Mouse (Mus musculus): ENCODE results near the gene Etv5.
"Not testable (repeated sequence)": the region's sequence is repeated elsewhere in the genome, so short reads cannot be mapped to it uniquely, and the experiment has no call there.

Etv5 gene

GRCm38 (mm10) chr16:22396420-22396819, 43.1 kb downstream of the Etv5 start:
- in situ Hi-C loops (cut with MseI, MboI) = no loop called here

GRCm38 (mm10) chr16:22395093-22395844, 44.2 kb downstream of the Etv5 start:
- in situ Hi-C loops (cut with MseI, MboI) = no loop called here

DNA sequence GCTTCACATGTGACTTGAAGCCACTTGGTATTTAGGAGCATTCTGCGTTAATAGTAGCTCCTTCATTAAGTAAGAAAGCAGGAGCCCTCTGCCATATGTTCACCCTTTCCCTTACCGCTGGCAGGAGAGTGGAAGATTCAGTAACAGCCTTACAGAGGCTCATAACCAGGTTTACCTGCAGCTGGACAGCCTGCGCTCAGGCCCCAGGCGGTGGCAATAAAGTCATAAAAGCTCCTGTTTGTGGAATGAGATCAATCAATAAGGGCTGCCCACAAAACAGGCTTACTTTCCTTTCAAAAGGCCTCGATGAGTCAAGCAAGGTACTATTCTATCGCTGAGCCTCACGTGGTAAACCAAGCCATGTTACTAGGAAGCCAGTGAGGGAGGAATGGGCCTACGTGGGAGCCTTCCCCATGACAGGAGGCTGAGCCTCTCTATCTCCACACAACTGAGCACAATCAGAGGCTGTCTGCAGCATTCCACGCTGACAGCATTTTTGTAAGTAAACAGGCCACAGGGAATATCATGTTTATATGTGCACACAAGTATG, 49.1 kb downstream of the Etv5 start:
- in situ Hi-C loops (cut with MseI, MboI) = no loop called here

DNA sequence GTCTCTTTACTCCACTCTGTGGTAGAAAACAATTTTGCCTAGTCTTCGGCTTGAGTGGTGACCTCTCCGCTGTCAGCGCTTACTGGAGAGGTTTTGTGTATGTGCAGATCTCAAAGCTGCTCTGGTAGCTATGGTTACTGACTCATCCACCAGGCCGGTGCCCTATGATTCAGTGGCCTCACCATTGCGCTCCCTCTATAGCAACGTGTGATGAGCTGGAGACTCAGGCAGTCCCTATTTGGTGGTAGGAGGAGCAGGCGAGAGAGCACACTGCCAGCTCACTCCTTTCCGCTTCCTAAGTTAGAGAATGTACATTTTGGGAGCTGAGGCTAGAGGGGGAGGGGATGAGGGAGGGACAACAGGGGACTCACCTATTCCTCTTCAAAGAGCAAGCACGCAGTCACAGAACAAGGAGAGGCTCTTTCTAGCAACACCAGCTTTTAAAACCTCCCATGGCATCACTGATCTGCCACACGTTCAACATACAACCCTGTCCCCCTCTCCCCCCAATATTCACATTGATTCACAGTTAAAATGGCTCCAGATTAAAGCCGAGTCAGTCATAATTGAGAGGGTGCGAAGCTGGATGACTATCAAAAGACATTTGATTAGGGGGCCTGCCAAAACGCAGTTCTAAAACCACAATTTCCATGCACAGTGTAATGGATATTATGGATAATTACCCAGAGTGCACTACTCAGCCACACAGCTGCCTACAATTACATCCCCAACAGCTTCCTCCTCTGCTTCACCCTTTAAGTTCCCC, 50.2 kb downstream of the Etv5 start:
- in situ Hi-C loops (cut with MseI, MboI) = no loop called here

- in situ Hi-C loops (cut with MseI, MboI) = no loop called here
Observed at GRCm38 (mm10) chr16:22387731-22388130, 51.8 kb downstream of the Etv5 start.

GRCm38 (mm10) chr16:22382018-22382417, 57.5 kb downstream of the Etv5 start:
- in situ Hi-C loops (cut with MseI, MboI) = not testable (repeated sequence)

DNA sequence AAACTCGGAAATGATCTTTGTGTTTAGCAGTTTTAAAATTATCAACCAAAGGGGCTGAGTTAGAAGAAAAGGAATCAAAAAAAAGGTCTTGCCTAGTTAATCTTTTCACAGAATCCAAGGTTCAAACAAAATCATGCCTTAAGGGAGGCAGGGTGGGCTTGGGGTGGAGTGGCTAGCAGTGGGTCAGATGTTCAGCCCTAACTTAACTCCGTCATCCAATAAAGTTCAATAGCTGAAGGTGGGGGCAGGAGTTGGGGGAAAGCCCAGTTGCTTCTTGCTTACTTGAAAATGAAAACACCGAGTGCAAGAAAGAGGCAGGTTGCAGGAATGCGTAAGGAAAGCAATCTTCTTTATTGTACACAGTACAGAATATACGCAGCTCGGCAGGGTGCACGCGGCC, 58.5 kb downstream of the Etv5 start:
- in situ Hi-C loops (cut with MseI, MboI) = no loop called here

DNA sequence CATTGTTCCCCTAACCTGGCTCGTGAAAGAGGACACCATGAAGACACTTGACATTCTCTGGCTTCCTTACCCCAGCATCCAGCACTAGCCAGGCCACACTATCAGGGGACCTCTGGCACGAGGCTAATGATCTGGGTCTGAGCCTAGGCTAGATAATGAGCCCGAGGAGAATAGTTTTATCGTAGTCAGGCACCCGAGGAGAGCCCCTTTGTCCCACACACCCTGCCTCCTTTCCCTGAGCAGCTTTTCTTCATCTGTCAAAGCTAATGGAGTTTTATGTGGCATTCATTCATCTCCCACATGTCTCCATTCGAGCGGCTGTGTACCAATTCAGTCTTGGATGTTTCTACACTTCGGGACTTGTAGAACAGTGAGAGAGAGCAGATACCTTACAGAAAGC, 59.5 kb downstream of the Etv5 start:
- in situ Hi-C loops (cut with MseI, MboI) = loop anchor here (10.0 kb wide), 1 partner anchor 175 kb away; no protein-coding TSS in a partner anchor

DNA sequence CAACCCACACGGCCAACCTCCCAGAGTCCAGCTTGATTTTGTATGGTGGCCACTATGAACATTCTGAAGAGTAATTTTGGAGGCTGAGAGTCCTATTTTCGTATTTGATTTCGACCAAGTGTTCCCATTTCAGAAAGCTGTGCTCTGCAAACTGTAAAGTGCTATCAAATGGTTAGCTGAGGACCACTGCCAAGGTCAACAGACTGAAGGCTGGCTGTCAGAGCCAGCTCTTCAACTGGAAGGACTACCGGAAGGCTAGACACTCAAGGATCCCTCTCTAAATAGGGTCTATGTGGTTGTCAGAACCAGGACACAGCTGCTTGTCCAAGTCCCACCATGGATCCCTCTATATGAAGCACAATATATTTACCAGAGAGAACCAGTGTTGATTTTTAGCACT, 60.2 kb downstream of the Etv5 start:
- in situ Hi-C loops (cut with MseI, MboI) = loop anchor here (10.0 kb wide), 1 partner anchor 175 kb away; no protein-coding TSS in a partner anchor

DNA sequence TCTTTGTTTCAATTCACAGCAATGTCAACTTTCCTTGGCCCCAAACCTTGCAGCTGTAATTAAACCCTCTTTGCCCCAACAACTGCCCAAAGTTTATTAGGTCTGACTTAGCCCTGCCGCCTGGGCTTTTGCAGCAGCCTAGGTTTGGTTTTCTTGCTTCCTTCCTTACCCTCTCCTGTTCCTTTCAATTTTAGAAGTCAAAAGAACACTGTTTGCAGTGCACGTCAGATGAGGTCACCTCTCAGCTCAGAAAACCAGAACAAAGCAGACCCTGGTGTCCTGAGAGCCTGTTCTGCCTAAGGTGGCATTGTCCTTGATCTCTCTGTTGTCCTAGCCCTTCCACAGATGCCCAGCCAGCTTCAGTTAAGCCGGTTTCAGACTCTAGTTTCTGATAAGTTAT, 61.8 kb downstream of the Etv5 start:
- in situ Hi-C loops (cut with MseI, MboI) = loop anchor here (10.0 kb wide), 1 partner anchor 177 kb away; no protein-coding TSS in a partner anchor

DNA sequence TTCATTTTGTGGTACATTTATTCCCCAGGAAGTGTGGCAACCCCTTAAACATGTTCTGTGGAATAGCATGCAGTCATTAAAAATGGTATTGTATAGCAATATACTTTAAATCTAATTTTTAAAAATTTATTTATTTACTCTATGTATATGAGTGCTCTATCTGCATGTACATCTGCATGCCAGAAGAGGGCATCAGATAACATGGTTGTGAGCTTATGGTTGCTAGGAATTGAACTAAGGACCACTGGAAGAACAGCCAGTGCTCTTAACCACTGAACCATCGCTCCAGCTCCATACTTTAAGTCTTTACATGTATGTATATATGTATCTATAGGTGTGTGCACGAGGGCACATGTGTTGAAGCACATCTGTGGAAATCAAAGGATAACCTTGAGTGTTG, 64.6 kb downstream of the Etv5 start:
- in situ Hi-C loops (cut with MseI, MboI) = loop anchor here (10.0 kb wide), 1 partner anchor 180 kb away; no protein-coding TSS in a partner anchor

GRCm38 (mm10) chr16:22372701-22373124, 66.8 kb downstream of the Etv5 start:
- in situ Hi-C loops (cut with MseI, MboI) = loop anchor here (10.0 kb wide), 1 partner anchor 182 kb away; no protein-coding TSS in a partner anchor

- in situ Hi-C loops (cut with MseI, MboI) = loop anchor here (10.0 kb wide), 1 partner anchor 183 kb away; no protein-coding TSS in a partner anchor
Observed at GRCm38 (mm10) chr16:22372225-22372624, 67.3 kb downstream of the Etv5 start.

DNA sequence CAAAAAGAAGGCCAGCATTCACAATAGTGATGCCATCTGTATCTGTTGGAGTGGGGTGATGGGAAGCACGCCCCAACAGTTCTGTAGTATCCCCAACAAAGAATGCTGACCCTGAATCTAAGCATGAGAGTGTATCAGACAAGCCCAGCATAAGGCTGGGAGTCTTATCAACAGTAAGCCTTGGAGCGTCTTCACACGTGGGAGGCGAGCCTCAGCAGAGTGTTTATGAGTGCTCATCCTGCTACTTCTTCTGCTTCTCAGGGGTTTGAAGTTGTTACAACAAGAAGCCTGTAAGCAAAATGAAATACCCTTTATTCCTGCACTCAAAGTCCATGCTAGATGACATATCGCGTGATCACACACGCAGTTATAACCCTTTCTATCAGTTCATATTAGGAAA, 72.4 kb downstream of the Etv5 start:
- in situ Hi-C loops (cut with MseI, MboI) = no loop called here

DNA sequence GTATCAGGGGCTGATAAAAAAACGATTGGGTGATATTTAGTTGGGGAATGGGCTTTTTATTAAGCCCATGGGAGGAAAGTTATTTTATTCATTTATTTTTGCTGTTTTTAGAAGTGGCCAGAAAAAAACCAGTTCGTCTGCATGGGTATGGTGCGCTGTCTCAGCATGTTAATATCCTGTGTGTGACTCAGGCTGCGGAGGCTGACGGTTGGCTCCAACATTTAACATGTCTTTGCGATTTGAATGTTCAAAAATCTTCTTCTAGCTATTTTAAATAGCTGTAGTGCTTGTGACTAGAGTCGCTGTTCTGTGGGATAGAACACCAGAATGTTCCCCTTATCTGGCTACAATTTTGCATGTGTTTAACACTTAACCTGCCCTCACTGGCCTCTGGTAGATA, 73.5 kb downstream of the Etv5 start:
- in situ Hi-C loops (cut with MseI, MboI) = no loop called here

DNA sequence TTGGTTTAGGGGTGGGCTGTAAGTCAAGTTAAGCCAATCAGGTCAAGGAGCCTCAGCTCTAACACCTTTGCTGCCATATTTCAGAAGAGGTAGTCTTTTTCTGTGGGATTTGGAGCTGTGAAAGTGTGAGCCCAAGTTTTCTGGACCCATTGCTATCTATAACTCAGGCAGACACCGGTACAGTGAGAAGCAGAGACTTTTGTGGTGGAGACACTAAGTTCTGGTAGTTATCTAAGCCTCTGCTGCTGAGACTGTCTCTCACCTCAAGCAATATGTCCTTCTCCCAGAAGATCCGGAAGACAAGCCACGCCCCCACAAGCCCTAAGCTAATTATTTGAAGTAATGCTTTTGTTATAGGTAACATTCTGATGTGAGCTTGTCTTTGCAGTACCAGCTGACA, 73.9 kb downstream of the Etv5 start:
- in situ Hi-C loops (cut with MseI, MboI) = no loop called here

- in situ Hi-C loops (cut with MseI, MboI) = no loop called here
Observed at GRCm38 (mm10) chr16:22358701-22359354, 80.7 kb downstream of the Etv5 start.

- in situ Hi-C loops (cut with MseI, MboI) = not testable (repeated sequence)
Observed at GRCm38 (mm10) chr16:22354177-22354576, 85.3 kb downstream of the Etv5 start.

DNA sequence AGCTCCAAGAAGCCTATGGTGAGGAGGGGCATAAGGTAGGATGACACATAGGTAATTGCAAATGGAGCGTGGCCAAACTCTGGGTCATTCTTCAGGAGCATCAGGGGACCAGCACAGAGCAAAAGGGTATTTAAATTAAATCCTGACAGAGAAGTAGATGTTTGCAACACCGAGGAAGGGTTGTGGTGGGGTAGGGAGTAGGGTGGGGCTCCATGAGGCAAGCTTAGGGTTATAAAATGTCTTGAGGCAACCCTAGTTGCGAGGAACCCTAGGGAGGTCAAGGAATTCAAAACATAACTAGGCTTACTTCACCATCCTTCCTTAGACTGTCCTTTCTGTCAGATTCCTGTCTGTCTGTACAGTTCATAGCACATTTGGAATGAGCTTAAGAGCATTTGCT, 85.9 kb downstream of the Etv5 start:
- in situ Hi-C loops (cut with MseI, MboI) = no loop called here

- in situ Hi-C loops (cut with MseI, MboI) = no loop called here
Observed at GRCm38 (mm10) chr16:22351194-22351593, 88.3 kb downstream of the Etv5 start.

- in situ Hi-C loops (cut with MseI, MboI) = no loop called here
Observed at GRCm38 (mm10) chr16:22349798-22350197, 89.7 kb downstream of the Etv5 start.

Measured in mouse trophoblast stem cell (cell line).